Mouse (Mus musculus) myocyte (in vitro differentiated cells): ENCODE results near the gene Snx29. TPM values are rescaled to one million over a fixed set of nuclear protein-coding genes. Genes with fewer than 3 reads are reported as not detected.

Experiments used
- H3K27me3 ChIP-seq: one replicate; pipeline ENCODE4 v1.6.1; 2011; ENCODE audit not compliant: control insufficient read depth, insufficient read depth, insufficient read length
- H3K36me3 ChIP-seq: one replicate; pipeline ENCODE4 v1.6.1; 2011; ENCODE audit not compliant: control insufficient read depth, insufficient read depth
- H3K4me2 ChIP-seq: one replicate; pipeline ENCODE4 v1.6.1; 2011; ENCODE audit warnings: low read depth, control low read depth
- H3K4me3 ChIP-seq: one replicate; pipeline ENCODE4 v1.5.1; 2011; ENCODE audit warnings: mild to moderate bottlenecking, control low read depth, moderate library complexity
- H3K79me2 ChIP-seq: one replicate; pipeline ENCODE4 v1.6.1; 2011; ENCODE audit not compliant: control insufficient read depth, insufficient read depth
- H3ac ChIP-seq: one replicate; pipeline ENCODE4 v1.6.1; 2011; ENCODE audit not compliant: control insufficient read depth, insufficient read length
- CEBPB ChIP-seq: IDR thresholded peaks from 2 replicates; pipeline ENCODE4 v1.6.1; 2011; ENCODE audit warnings: mild to moderate bottlenecking, moderate library complexity; ENCODE audit not compliant: poor library complexity, insufficient read depth, severe bottlenecking
- E2F4 ChIP-seq: IDR thresholded peaks from one replicate; pipeline ENCODE4 v1.6.1; 2011; ENCODE audit warnings: mild to moderate bottlenecking, control low read depth, moderate library complexity; ENCODE audit not compliant: insufficient read depth
- MAX ChIP-seq: IDR thresholded peaks from one replicate; pipeline ENCODE4 v1.6.1; 2011; ENCODE audit warnings: low read depth, mild to moderate bottlenecking, control low read depth
- MYOD1 ChIP-seq, 3 experiments: IDR thresholded peaks; one replicate each; pipeline ENCODE4 v1.6.1; 2011; ENCODE audit warnings: control low read depth in 2 of 3, low read depth in 2 of 3, mild to moderate bottlenecking in 2 of 3, moderate library complexity in 1 of 3; ENCODE audit not compliant: insufficient read length in 2 of 3, control insufficient read depth in 1 of 3
- MYOG ChIP-seq, 3 experiments: IDR thresholded peaks; one replicate each; pipeline ENCODE4 v1.6.1; 2011; ENCODE audit warnings: control low read depth in 2 of 3, low read depth in 2 of 3, mild to moderate bottlenecking in 2 of 3; ENCODE audit not compliant: insufficient read length in 2 of 3, control insufficient read depth in 1 of 3, insufficient read depth in 1 of 3
- POLR2A ChIP-seq: IDR thresholded peaks from one replicate; pipeline ENCODE4 v1.6.1; 2011; ENCODE audit warnings: low read depth, mild to moderate bottlenecking, control low read depth, moderate library complexity; ENCODE audit not compliant: insufficient read length
- POLR2AphosphoS2 ChIP-seq: IDR thresholded peaks from one replicate; pipeline ENCODE4 v1.6.1; 2011; ENCODE audit warnings: low read depth, control low read depth; ENCODE audit not compliant: insufficient read length
- REST ChIP-seq: IDR thresholded peaks from one replicate; pipeline ENCODE4 v1.6.1; 2011; ENCODE audit warnings: mild to moderate bottlenecking, control low read depth, moderate library complexity; ENCODE audit not compliant: insufficient read depth, insufficient read length
- SRF ChIP-seq: IDR thresholded peaks from one replicate; pipeline ENCODE4 v1.6.1; 2011; ENCODE audit warnings: low read depth; ENCODE audit not compliant: control insufficient read depth, insufficient read length
- TCF12 ChIP-seq: IDR thresholded peaks from one replicate; pipeline ENCODE4 v1.6.1; 2011; ENCODE audit warnings: mild to moderate bottlenecking, control low read depth; ENCODE audit not compliant: poor library complexity, insufficient read depth, severe bottlenecking
- TCF3 ChIP-seq: IDR thresholded peaks from one replicate; pipeline ENCODE4 v1.6.1; 2011; ENCODE audit warnings: low read depth, control low read depth; ENCODE audit not compliant: insufficient read length
- USF1 ChIP-seq: IDR thresholded peaks from one replicate; pipeline ENCODE4 v1.6.1; 2011; ENCODE audit warnings: low read depth, mild to moderate bottlenecking, control low read depth, moderate library complexity
- polyA plus RNA-seq: library from polyadenylated mRNA; unstranded; fragments of >200 nt; fragmentation: generic; extraction: Trizol; gene quantifications from one replicate; pipeline ENCODE4 v1.2.1, GENCODE M21; 2012; ENCODE audit warnings: missing spikeins

Gene Snx29
- polyA plus RNA-seq, 1 experiment, result 1.7 TPM

DNA sequence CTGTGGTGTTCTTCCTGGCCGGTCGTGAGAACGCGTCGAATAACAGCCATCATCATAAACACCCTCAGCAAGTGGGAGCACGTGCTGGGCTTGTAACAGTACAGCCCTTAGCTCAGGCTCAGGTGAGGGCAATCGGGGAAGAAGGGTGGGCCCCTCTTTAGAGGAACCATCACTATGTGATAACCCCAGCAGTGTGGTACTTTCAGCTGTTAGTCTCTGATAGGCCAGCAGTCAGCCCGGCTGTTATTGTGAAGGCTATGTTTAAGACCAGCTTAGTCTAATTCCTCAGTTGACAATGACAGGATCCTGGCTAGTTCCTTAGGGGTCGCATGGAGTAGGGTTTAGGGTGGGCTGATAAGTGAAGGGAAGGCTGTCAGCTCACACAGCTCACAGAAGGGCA lies 362.6 kb downstream of the Snx29 start:
- H3ac ChIP-seq, result no peak overlapping the region
- no peaks in the 10 kb centered on the region for H3K27me3 ChIP-seq
- H3K36me3 ChIP-seq, result no peaks in the 10 kb centered on the region
- no peak for TF ChIP-seq POLR2AphosphoS2
- no peak for TF ChIP-seq POLR2A
- TF ChIP-seq E2F4, result no peak
- TF ChIP-seq REST, result no peak
- TF ChIP-seq TCF3, result no peak
- TF ChIP-seq SRF, result no peak
- no peak for TF ChIP-seq CEBPB
- no peak for TF ChIP-seq MYOG (IDR thresholded peaks at IDR 0.05; ENCODE audit: control insufficient read depth in 1 of 3, insufficient read depth in 1 of 3, insufficient read length in 2 of 3, low read depth in 2 of 3)
- no peak for TF ChIP-seq MYOD1 (IDR thresholded peaks at IDR 0.05; ENCODE audit: control insufficient read depth in 1 of 3, insufficient read length in 2 of 3, low read depth in 2 of 3)
- no peak for TF ChIP-seq USF1
- H3K4me3 ChIP-seq, result no peak overlapping the region
- H3K4me2 ChIP-seq, result no peak overlapping the region
- H3K79me2 ChIP-seq, result no peaks in the 10 kb centered on the region

- Histone ChIP-seq H3K79me2 (no peaks in the 10 kb centered on the region), H3K4me2 (no peak overlapping the region), H3K27me3 (no peaks in the 10 kb centered on the region), H3ac (no peak overlapping the region), H3K4me3 (no peak overlapping the region), H3K36me3 (no peaks in the 10 kb centered on the region)
- TF ChIP-seq SRF (no peak), MYOD1 (IDR thresholded peaks at IDR 0.05; ENCODE audit: control insufficient read depth in 1 of 3, insufficient read length in 2 of 3, low read depth in 2 of 3) (no peak), POLR2AphosphoS2 (no peak), E2F4 (no peak), CEBPB (no peak), TCF3 (no peak), MAX (no peak), POLR2A (no peak)
These were observed 363.1 kb downstream of the Snx29 start for GRCm38 (mm10) chr16:11685735-11686340.

- Histone ChIP-seq H3ac (no peak overlapping the region), H3K36me3 (no peaks in the 10 kb centered on the region), H3K4me3 (no peak overlapping the region), H3K79me2 (no peaks in the 10 kb centered on the region), H3K27me3 (no peaks in the 10 kb centered on the region), H3K4me2 (no peak overlapping the region)
- TF ChIP-seq MYOG (IDR thresholded peaks at IDR 0.05; ENCODE audit: control insufficient read depth in 1 of 3, insufficient read depth in 1 of 3, insufficient read length in 2 of 3, low read depth in 2 of 3), result no peak
- no peak for TF ChIP-seq MYOD1 (IDR thresholded peaks at IDR 0.05; ENCODE audit: control insufficient read depth in 1 of 3, insufficient read length in 2 of 3, low read depth in 2 of 3)
- no peak for TF ChIP-seq TCF12
- TF ChIP-seq POLR2AphosphoS2, result no peak
- no peak for TF ChIP-seq MAX
- no peak for TF ChIP-seq REST
These were observed 365.1 kb downstream of the Snx29 start for GRCm38 (mm10) chr16:11687836-11688235.

- H3K4me3 ChIP-seq, result no peak overlapping the region
- no peaks in the 10 kb centered on the region for H3K79me2 ChIP-seq
- no peak overlapping the region for H3ac ChIP-seq
- no peaks in the 10 kb centered on the region for H3K36me3 ChIP-seq
- no peak overlapping the region for H3K4me2 ChIP-seq
- no peaks in the 10 kb centered on the region for H3K27me3 ChIP-seq
- no peak for TF ChIP-seq MYOD1 (IDR thresholded peaks at IDR 0.05; ENCODE audit: control insufficient read depth in 1 of 3, insufficient read length in 2 of 3, low read depth in 2 of 3)
- TF ChIP-seq E2F4, result no peak
- TF ChIP-seq CEBPB, result no peak
- no peak for TF ChIP-seq POLR2AphosphoS2
- no peak for TF ChIP-seq TCF3
- TF ChIP-seq USF1, result no peak
- no peak for TF ChIP-seq SRF
- no peak for TF ChIP-seq MYOG (IDR thresholded peaks at IDR 0.05; ENCODE audit: control insufficient read depth in 1 of 3, insufficient read depth in 1 of 3, insufficient read length in 2 of 3, low read depth in 2 of 3)
- TF ChIP-seq MAX, result no peak
- TF ChIP-seq POLR2A, result no peak
- no peak for TF ChIP-seq REST
- no peak for TF ChIP-seq TCF12
These were observed 365.7 kb downstream of the Snx29 start for GRCm38 (mm10) chr16:11688281-11689005.

DNA sequence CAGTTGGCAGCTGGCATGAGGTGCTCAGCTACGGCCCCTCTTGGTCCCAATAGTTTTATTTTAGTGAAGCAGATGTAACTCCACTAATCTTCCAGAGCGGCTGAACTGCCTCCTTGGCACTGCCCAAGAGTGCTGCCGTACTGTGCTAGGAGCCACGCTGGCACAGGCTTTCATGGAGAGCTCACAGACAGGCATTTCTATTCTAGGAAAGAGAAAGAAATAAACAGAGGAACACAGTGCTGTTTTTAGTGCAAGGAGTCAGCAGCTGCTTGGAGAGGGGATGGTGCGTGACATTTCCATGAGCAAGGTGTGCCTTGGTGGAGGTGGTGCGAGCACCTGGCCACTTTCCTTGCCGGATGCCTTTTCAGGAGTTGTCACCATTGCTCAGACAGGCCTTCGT lies 367.4 kb downstream of the Snx29 start:
- Histone ChIP-seq H3K27me3 (no peaks in the 10 kb centered on the region), H3K4me2 (no peak overlapping the region), H3K79me2 (no peaks in the 10 kb centered on the region), H3K36me3 (no peaks in the 10 kb centered on the region), H3ac (no peak overlapping the region), H3K4me3 (no peak overlapping the region)
- TF ChIP-seq MYOD1 (IDR thresholded peaks at IDR 0.05; ENCODE audit: control insufficient read depth in 1 of 3, insufficient read length in 2 of 3, low read depth in 2 of 3) (peak in 1 of 3 experiments; percentile 72), TCF3 (no peak), MYOG (IDR thresholded peaks at IDR 0.05; ENCODE audit: control insufficient read depth in 1 of 3, insufficient read depth in 1 of 3, insufficient read length in 2 of 3, low read depth in 2 of 3) (peak in 1 of 3 experiments; percentile 4)
